Mouse (Mus musculus): ENCODE results near the gene Clec1b.

Clec1b gene

GRCm38 (mm10) chr6:129408562-129408961 is 11.5 kb downstream of the Clec1b start, which contains the start of gene Clec9a:
Clec9a (plus strand) TSS chr6:129408862.
- DNase-seq (ENCODE audit: inconsistent ontology term): no peak

GRCm38 (mm10) chr6:129414177-129414576 is 17.1 kb downstream of the Clec1b start:
- DNase-seq (ENCODE audit: inconsistent ontology term): no peak

- DNase-seq (ENCODE audit: inconsistent ontology term): no peak
Measured at GRCm38 (mm10) chr6:129422311-129422710, 25.2 kb downstream of the Clec1b start.

- DNase-seq (ENCODE audit: inconsistent ontology term): no peak
Measured at GRCm38 (mm10) chr6:129423040-129423733, 26.1 kb downstream of the Clec1b start.

- peak; percentile 39 for DNase-seq (ENCODE audit: inconsistent ontology term)
Measured at GRCm38 (mm10) chr6:129423734-129424072, 26.6 kb downstream of the Clec1b start.

GRCm38 (mm10) chr6:129425217-129425616 is 28.1 kb downstream of the Clec1b start:
- no peak for DNase-seq (ENCODE audit: inconsistent ontology term)

GRCm38 (mm10) chr6:129425812-129426211 is 28.7 kb downstream of the Clec1b start:
- no peak for DNase-seq (ENCODE audit: inconsistent ontology term)

GRCm38 (mm10) chr6:129427281-129427680 is 30.2 kb downstream of the Clec1b start:
- DNase-seq (ENCODE audit: inconsistent ontology term): no peak

GRCm38 (mm10) chr6:129434239-129434638 is 37.1 kb downstream of the Clec1b start:
- DNase-seq (ENCODE audit: inconsistent ontology term): no peak

GRCm38 (mm10) chr6:129436025-129436424 is 38.9 kb downstream of the Clec1b start:
- DNase-seq (ENCODE audit: inconsistent ontology term): no peak

- no peak for DNase-seq (ENCODE audit: inconsistent ontology term)
Measured at GRCm38 (mm10) chr6:129438033-129438432, 40.9 kb downstream of the Clec1b start.

- no peak for DNase-seq (ENCODE audit: inconsistent ontology term)
Measured at GRCm38 (mm10) chr6:129449743-129450142, 52.6 kb downstream of the Clec1b start.

- DNase-seq (ENCODE audit: inconsistent ontology term): no peak
Measured at GRCm38 (mm10) chr6:129451411-129452039, 54.4 kb downstream of the Clec1b start, which contains the start of gene Clec1a. Clec1a (minus strand) TSS chr6:129452000.

All from Muller cell, postnatal 12 days (primary cell).